Mouse (Mus musculus) embryonic facial prominence, embryonic 10.5 days (tissue): ENCODE data around the gene Gata3. TPM values are rescaled to one million over a fixed set of nuclear protein-coding genes. Genes with fewer than 3 reads are reported as not detected.

ENCODE experiments used
- DNase-seq: peaks from one replicate; pipeline ENCODE4 v3.0.0-alpha.2; 2017; ENCODE audit warnings: low spot score
- H3K27ac ChIP-seq: fragments of 300-500 bp; sonication (generic); replicated peaks from 2 replicates; pipeline ENCODE4 v1.5.1; 2016; ENCODE audit warnings: mild to moderate bottlenecking
- H3K27me3 ChIP-seq: fragments of 300-500 bp; sonication (generic); replicated peaks from 2 replicates; pipeline ENCODE4 v1.6.1; 2016; ENCODE audit warnings: low read depth, mild to moderate bottlenecking; ENCODE audit not compliant: poor library complexity, severe bottlenecking
- H3K36me3 ChIP-seq: fragments of 300-500 bp; sonication (generic); replicated peaks from 2 replicates; pipeline ENCODE4 v1.6.1; 2016; ENCODE audit warnings: mild to moderate bottlenecking, moderate library complexity
- H3K4me1 ChIP-seq: fragments of 300-500 bp; sonication (generic); 2 replicates; pipeline ENCODE4 v1.6.1; 2016
- H3K4me3 ChIP-seq: fragments of 300-500 bp; sonication (generic); 2 replicates; pipeline ENCODE4 v1.5.1; 2016; ENCODE audit warnings: mild to moderate bottlenecking, moderate library complexity
- H3K9me3 ChIP-seq: fragments of 300-500 bp; sonication (generic); 2 replicates; pipeline ENCODE4 v1.6.1; 2016; ENCODE audit warnings: mild to moderate bottlenecking
- WGBS: fragments of 180-500 bp; shearing (Covaris S2); methylation state at CpG from one replicate; pipeline ENCODE4 v1.1.7; 2016; 5-methylcytosine and 5-hydroxymethylcytosine counted together
- polyA plus RNA-seq: library from polyadenylated mRNA; unstranded; fragments of >200 nt; fragmentation: Nextera tagmentation; extraction: Ambion mirVana; gene quantifications from 2 replicates; pipeline ENCODE4 v1.2.1, GENCODE M21; 2016

The Gata3 gene
- polyA plus RNA-seq, 1 experiment from 2014 or later = 24.5 TPM

GRCm38 (mm10) chr2:9852851-9853576, 36.8 kb downstream of the Gata3 start:
- Histone ChIP-seq H3K4me1 (peaks cover 18% of the 10 kb centered on the region), H3K27me3 (no peaks in the 10 kb centered on the region), H3K4me3 (no peak overlapping the region), H3K27ac (0 out of 2 replicates have a peak overlapping the region, but pooled peaks have one; percentile 24), H3K9me3 (no peaks in the 10 kb centered on the region), H3K36me3 (peaks cover 1% of the 10 kb centered on the region; the same call in 1 of the 2 replicates)
- no peak for DNase-seq
- 57% methylated on average over 13 of the region's 13 CpGs for WGBS

GRCm38 (mm10) chr2:9835195-9835594, 54.6 kb downstream of the Gata3 start:
- DNase-seq = peak; percentile 29
- H3K27me3 ChIP-seq = no peaks in the 10 kb centered on the region
- no peaks in the 10 kb centered on the region for H3K9me3 ChIP-seq
- WGBS = 54% methylated on average over 7 of the region's 7 CpGs
- 0 out of 2 replicates have a peak, but pooled peaks cover 3% of the 10 kb centered on the region for H3K4me1 ChIP-seq
- H3K27ac ChIP-seq = no peak overlapping the region
- no peaks in the 10 kb centered on the region for H3K36me3 ChIP-seq
- H3K4me3 ChIP-seq = no peak overlapping the region

GRCm38 (mm10) chr2:9833712-9834111, 56.1 kb downstream of the Gata3 start:
- 0 out of 2 replicates have a peak, but pooled peaks cover 3% of the 10 kb centered on the region for H3K4me1 ChIP-seq
- H3K4me3 ChIP-seq = no peak overlapping the region
- DNase-seq = no peak
- no peaks in the 10 kb centered on the region for H3K27me3 ChIP-seq
- no peaks in the 10 kb centered on the region for H3K36me3 ChIP-seq
- no peaks in the 10 kb centered on the region for H3K9me3 ChIP-seq
- 83% methylated on average over 7 of the region's 7 CpGs for WGBS
- no peak overlapping the region for H3K27ac ChIP-seq

GRCm38 (mm10) chr2:9827624-9828023, 62.2 kb downstream of the Gata3 start:
- no peak overlapping the region for H3K27ac ChIP-seq
- no peaks in the 10 kb centered on the region for H3K9me3 ChIP-seq
- WGBS = 24% methylated on average over 3 of the region's 3 CpGs
- H3K27me3 ChIP-seq = no peaks in the 10 kb centered on the region
- no peak for DNase-seq
- H3K4me1 ChIP-seq = no peaks in the 10 kb centered on the region
- H3K36me3 ChIP-seq = no peaks in the 10 kb centered on the region
- H3K4me3 ChIP-seq = no peak overlapping the region

GRCm38 (mm10) chr2:9820611-9821010, 69.2 kb downstream of the Gata3 start:
- Histone ChIP-seq H3K9me3 (no peaks in the 10 kb centered on the region), H3K4me3 (no peak overlapping the region), H3K4me1 (no peaks in the 10 kb centered on the region), H3K36me3 (no peaks in the 10 kb centered on the region), H3K27me3 (no peaks in the 10 kb centered on the region), H3K27ac (no peak overlapping the region; the same call in 1 of the 2 replicates)
- DNase-seq = no peak
- WGBS = 76% methylated on average over 8 of the region's 8 CpGs

GRCm38 (mm10) chr2:9818177-9818785, 71.6 kb downstream of the Gata3 start:
- DNase-seq = no peak
- WGBS = 69% methylated on average over 7 of the region's 7 CpGs
- Histone ChIP-seq H3K9me3 (no peaks in the 10 kb centered on the region), H3K36me3 (no peaks in the 10 kb centered on the region), H3K4me1 (no peaks in the 10 kb centered on the region), H3K27me3 (no peaks in the 10 kb centered on the region), H3K27ac (no peak overlapping the region), H3K4me3 (no peak overlapping the region)

Other genes starting within 250 kb of the Gata3 start
- gene 4930412O13Rik, start 8.8 kb downstream of the Gata3 start, polyA plus RNA-seq = 2.3 TPM in 2 replicates
- 0.82 TPM in 1 of 2 replicates, not detected in the other for gene 9230102O04Rik, start 494 bp downstream of the Gata3 start, polyA plus RNA-seq
- gene Taf3, start 158.6 kb upstream of the Gata3 start, polyA plus RNA-seq = 16.1 and 17.3 TPM in 2 replicates
- 498 and 511 TPM in 2 replicates for gene Atp5c1, start 190.5 kb upstream of the Gata3 start, polyA plus RNA-seq
- gene Kin, start 190.6 kb upstream of the Gata3 start, polyA plus RNA-seq = 35.5 and 37.7 TPM in 2 replicates
- 0.06 and 0.15 TPM in 2 replicates for gene Itih2, start 241.4 kb upstream of the Gata3 start, polyA plus RNA-seq